Mouse (Mus musculus): ENCODE measurements around the gene Rev1. TPM values are rescaled to one million over a fixed set of nuclear protein-coding genes. Genes with fewer than 3 reads are reported as not detected.
"Not testable (repeated sequence)": the region's sequence is repeated elsewhere in the genome, so short reads cannot be mapped to it uniquely, and the experiment has no call there.

The Rev1 gene
- polyA plus RNA-seq, 1 experiment from 2014 or later = 34.5 TPM

GRCm38 (mm10) chr1:38062156-38062555 lies 67.4 kb downstream of the Rev1 start:
- not testable (repeated sequence) for H3K27me3 ChIP-seq; ATAC-seq (ENCODE audit: insufficient number of reproducible peaks, insufficient read depth, low FRiP score, low TSS enrichment, low read depth); H3K27ac ChIP-seq; H3K4me2 ChIP-seq; H3K4me3 ChIP-seq; H3K9me3 ChIP-seq; H3K4me1 ChIP-seq; H3K9ac ChIP-seq
- H3K36me3 ChIP-seq = peaks cover 80% of the 10 kb centered on the region
- WGBS = 92% methylated on average over 2 of the region's 2 CpGs

- H3K4me2 ChIP-seq = no peak overlapping the region
- 83% methylated on average over 6 of the region's 6 CpGs for WGBS
- ATAC-seq (ENCODE audit: insufficient number of reproducible peaks, insufficient read depth, low FRiP score, low TSS enrichment, low read depth) = no peak
Observed at GRCm38 (mm10) chr1:38058417-38058816, 71.2 kb downstream of the Rev1 start.

GRCm38 (mm10) chr1:38055176-38055575 lies 74.4 kb downstream of the Rev1 start:
- 84% methylated on average over 5 of the region's 5 CpGs for WGBS
- no peak for ATAC-seq (ENCODE audit: insufficient number of reproducible peaks, insufficient read depth, low FRiP score, low TSS enrichment, low read depth)
- peaks cover 90% of the 10 kb centered on the region for H3K36me3 ChIP-seq

More at GRCm38 (mm10) chr1:38058417-38058816, 71.2 kb downstream of the Rev1 start:
- H3K27ac ChIP-seq = no peak overlapping the region
- H3K9me3 ChIP-seq = no peaks in the 10 kb centered on the region
- H3K27me3 ChIP-seq = no peaks in the 10 kb centered on the region
- H3K4me1 ChIP-seq = no peaks in the 10 kb centered on the region
- H3K9ac ChIP-seq = no peak overlapping the region
- H3K4me3 ChIP-seq = no peak overlapping the region
- H3K36me3 ChIP-seq = peaks cover 87% of the 10 kb centered on the region

GRCm38 (mm10) chr1:38049562-38049961 lies 80.0 kb downstream of the Rev1 start:
- Histone ChIP-seq H3K9me3 (no peaks in the 10 kb centered on the region), H3K4me3 (no peak overlapping the region), H3K27me3 (no peaks in the 10 kb centered on the region), H3K4me1 (no peaks in the 10 kb centered on the region), H3K9ac (no peak overlapping the region), H3K27ac (no peak overlapping the region), H3K36me3 (peaks cover 94% of the 10 kb centered on the region), H3K4me2 (no peak overlapping the region)
- no peak for ATAC-seq (ENCODE audit: insufficient number of reproducible peaks, insufficient read depth, low FRiP score, low TSS enrichment, low read depth)
- 71% methylated on average over 4 of the region's 4 CpGs for WGBS

More at GRCm38 (mm10) chr1:38055176-38055575, 74.4 kb downstream of the Rev1 start:
- H3K4me1 ChIP-seq = no peaks in the 10 kb centered on the region
- H3K9ac ChIP-seq = no peak overlapping the region
- no peak overlapping the region for H3K4me3 ChIP-seq
- H3K4me2 ChIP-seq = no peak overlapping the region
- H3K27me3 ChIP-seq = no peaks in the 10 kb centered on the region
- no peak overlapping the region for H3K27ac ChIP-seq
- no peaks in the 10 kb centered on the region for H3K9me3 ChIP-seq

- 88% methylated on average over 3 of the region's 3 CpGs for WGBS
- H3K4me2 ChIP-seq = no peak overlapping the region
- no peaks in the 10 kb centered on the region for H3K27me3 ChIP-seq
- H3K36me3 ChIP-seq = peaks cover 84% of the 10 kb centered on the region
- H3K27ac ChIP-seq = no peak overlapping the region
- no peaks in the 10 kb centered on the region for H3K9me3 ChIP-seq
- no peak overlapping the region for H3K9ac ChIP-seq
- no peak for ATAC-seq (ENCODE audit: insufficient number of reproducible peaks, insufficient read depth, low FRiP score, low TSS enrichment, low read depth)
- H3K4me3 ChIP-seq = no peak overlapping the region
- H3K4me1 ChIP-seq = no peaks in the 10 kb centered on the region
Observed at GRCm38 (mm10) chr1:38048121-38048520, 81.5 kb downstream of the Rev1 start.

GRCm38 (mm10) chr1:38038898-38039297 lies 90.7 kb downstream of the Rev1 start:
- Histone ChIP-seq H3K9ac (no peak overlapping the region), H3K27me3 (no peaks in the 10 kb centered on the region), H3K27ac (no peak overlapping the region), H3K4me1 (no peaks in the 10 kb centered on the region), H3K4me3 (no peak overlapping the region), H3K9me3 (no peaks in the 10 kb centered on the region), H3K4me2 (no peak overlapping the region), H3K36me3 (peaks cover 76% of the 10 kb centered on the region)
- 100% methylated on average over 2 of the region's 2 CpGs for WGBS
- no peak for ATAC-seq (ENCODE audit: insufficient number of reproducible peaks, insufficient read depth, low FRiP score, low TSS enrichment, low read depth)

- no peak for ATAC-seq (ENCODE audit: insufficient number of reproducible peaks, insufficient read depth, low FRiP score, low TSS enrichment, low read depth)
- H3K9me3 ChIP-seq = no peaks in the 10 kb centered on the region
- H3K36me3 ChIP-seq = peaks cover 78% of the 10 kb centered on the region
- H3K4me3 ChIP-seq = no peak overlapping the region
- no peaks in the 10 kb centered on the region for H3K4me1 ChIP-seq
- H3K27me3 ChIP-seq = no peaks in the 10 kb centered on the region
- no peak overlapping the region for H3K9ac ChIP-seq
- H3K4me2 ChIP-seq = no peak overlapping the region
- no peak overlapping the region for H3K27ac ChIP-seq
- 88% methylated on average over 5 of the region's 5 CpGs for WGBS
Observed at GRCm38 (mm10) chr1:38037375-38037774, 92.2 kb downstream of the Rev1 start.

GRCm38 (mm10) chr1:38035521-38035920 lies 94.1 kb downstream of the Rev1 start:
- ATAC-seq (ENCODE audit: insufficient number of reproducible peaks, insufficient read depth, low FRiP score, low TSS enrichment, low read depth) = no peak
- WGBS = 91% methylated on average over 4 of the region's 4 CpGs
- Histone ChIP-seq H3K4me2 (no peak overlapping the region), H3K36me3 (peaks cover 73% of the 10 kb centered on the region), H3K27me3 (no peaks in the 10 kb centered on the region), H3K4me1 (no peaks in the 10 kb centered on the region), H3K27ac (no peak overlapping the region), H3K9ac (no peak overlapping the region), H3K4me3 (no peak overlapping the region), H3K9me3 (no peaks in the 10 kb centered on the region)

- H3K4me1 ChIP-seq = no peaks in the 10 kb centered on the region
- no peak overlapping the region for H3K9ac ChIP-seq
- H3K4me2 ChIP-seq = no peak overlapping the region
- 93% methylated on average over 5 of the region's 5 CpGs for WGBS
- ATAC-seq (ENCODE audit: insufficient number of reproducible peaks, insufficient read depth, low FRiP score, low TSS enrichment, low read depth) = no peak
- peaks cover 45% of the 10 kb centered on the region for H3K36me3 ChIP-seq
- no peak overlapping the region for H3K4me3 ChIP-seq
- H3K27me3 ChIP-seq = no peaks in the 10 kb centered on the region
- no peak overlapping the region for H3K27ac ChIP-seq
- H3K9me3 ChIP-seq = no peaks in the 10 kb centered on the region
Observed at GRCm38 (mm10) chr1:38031391-38031790, 98.2 kb downstream of the Rev1 start.

- no peak overlapping the region for H3K4me2 ChIP-seq
- peaks cover 41% of the 10 kb centered on the region for H3K36me3 ChIP-seq
- H3K27ac ChIP-seq = no peak overlapping the region
- H3K9me3 ChIP-seq = no peaks in the 10 kb centered on the region
- H3K9ac ChIP-seq = no peak overlapping the region
- H3K4me3 ChIP-seq = no peak overlapping the region
- ATAC-seq (ENCODE audit: insufficient number of reproducible peaks, insufficient read depth, low FRiP score, low TSS enrichment, low read depth) = no peak
- H3K27me3 ChIP-seq = no peaks in the 10 kb centered on the region
- H3K4me1 ChIP-seq = no peaks in the 10 kb centered on the region
- WGBS = 95% methylated on average over 7 of the region's 7 CpGs
Observed at GRCm38 (mm10) chr1:38027301-38027700, 102.3 kb downstream of the Rev1 start.

- peaks cover 19% of the 10 kb centered on the region for H3K36me3 ChIP-seq
- 85% methylated on average over 2 of the region's 2 CpGs for WGBS
- H3K4me1 ChIP-seq = no peaks in the 10 kb centered on the region; the same call in 1 of the 2 replicates
- no peak for ATAC-seq (ENCODE audit: insufficient number of reproducible peaks, insufficient read depth, low FRiP score, low TSS enrichment, low read depth)
- H3K4me2 ChIP-seq = no peak overlapping the region
- no peaks in the 10 kb centered on the region for H3K27me3 ChIP-seq
- no peaks in the 10 kb centered on the region for H3K9me3 ChIP-seq
- no peak overlapping the region for H3K4me3 ChIP-seq
- H3K27ac ChIP-seq = no peak overlapping the region
- H3K9ac ChIP-seq = no peak overlapping the region
Observed at GRCm38 (mm10) chr1:38014551-38015203, 114.9 kb downstream of the Rev1 start.

- H3K4me1 ChIP-seq = no peaks in the 10 kb centered on the region; the same call in 1 of the 2 replicates
- no peak overlapping the region for H3K9ac ChIP-seq
- no peaks in the 10 kb centered on the region for H3K36me3 ChIP-seq
- H3K9me3 ChIP-seq = no peaks in the 10 kb centered on the region
- no peaks in the 10 kb centered on the region for H3K27me3 ChIP-seq
- H3K27ac ChIP-seq = no peak overlapping the region
- H3K4me3 ChIP-seq = no peak overlapping the region
- no peak for ATAC-seq (ENCODE audit: insufficient number of reproducible peaks, insufficient read depth, low FRiP score, low TSS enrichment, low read depth)
- no peak overlapping the region for H3K4me2 ChIP-seq
Observed at GRCm38 (mm10) chr1:38012509-38012908, 117.1 kb downstream of the Rev1 start.
